Mouse (Mus musculus): ENCODE measurements around the gene Zmynd10. TPM values are rescaled to one million over a fixed set of nuclear protein-coding genes. Genes with fewer than 3 reads are reported as not detected.

Zmynd10 gene
- polyA plus RNA-seq, 1 experiment = 6.7 TPM

GRCm38 (mm10) chr9:107596619-107597569 lies 49.8 kb downstream of the Zmynd10 start:
- no peaks in the 10 kb centered on the region for H3K4me1 ChIP-seq (ENCODE audit: control insufficient read depth, insufficient read depth, low read length)
- no peak overlapping the region for H3K27ac ChIP-seq (ENCODE audit: insufficient read depth, low read length)
- no peak for TF ChIP-seq POLR2A (IDR thresholded peaks at IDR 0.05; ENCODE audit: extremely low read depth, insufficient read depth, low read length)
- no peak for TF ChIP-seq CTCF (IDR thresholded peaks at IDR 0.05; ENCODE audit: extremely low read depth, insufficient read depth, low read length)
- H3K4me3 ChIP-seq (ENCODE audit: insufficient read depth, low read length) = no peak overlapping the region

DNA sequence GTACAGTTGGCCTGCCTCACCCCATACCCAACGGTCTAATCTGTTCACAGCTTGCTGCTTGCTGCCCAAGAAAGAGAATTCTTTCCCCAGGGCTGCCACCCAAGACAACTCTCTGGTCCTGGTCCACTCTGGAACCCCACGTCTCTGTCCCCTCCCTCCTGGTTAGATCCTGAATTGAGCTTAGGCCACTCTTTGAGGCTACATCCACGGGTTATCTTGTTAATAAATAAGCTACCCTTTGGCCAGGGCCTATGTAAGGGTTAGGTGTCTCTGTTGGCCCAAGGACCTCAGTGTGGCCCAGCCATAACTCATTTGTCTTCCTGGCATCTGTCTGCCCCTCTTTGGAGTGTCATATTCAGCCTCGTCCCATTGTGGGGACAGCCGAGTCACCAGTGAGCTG lies 51.3 kb downstream of the Zmynd10 start:
- H3K4me3 ChIP-seq (ENCODE audit: insufficient read depth, low read length) = no peak overlapping the region
- TF ChIP-seq CTCF (IDR thresholded peaks at IDR 0.05; ENCODE audit: extremely low read depth, insufficient read depth, low read length) (no peak), POLR2A (IDR thresholded peaks at IDR 0.05; ENCODE audit: extremely low read depth, insufficient read depth, low read length) (no peak)
- no peaks in the 10 kb centered on the region; the same call in 1 of the 2 replicates for H3K4me1 ChIP-seq (ENCODE audit: control insufficient read depth, insufficient read depth, low read length)
- no peak overlapping the region for H3K27ac ChIP-seq (ENCODE audit: insufficient read depth, low read length)

DNA sequence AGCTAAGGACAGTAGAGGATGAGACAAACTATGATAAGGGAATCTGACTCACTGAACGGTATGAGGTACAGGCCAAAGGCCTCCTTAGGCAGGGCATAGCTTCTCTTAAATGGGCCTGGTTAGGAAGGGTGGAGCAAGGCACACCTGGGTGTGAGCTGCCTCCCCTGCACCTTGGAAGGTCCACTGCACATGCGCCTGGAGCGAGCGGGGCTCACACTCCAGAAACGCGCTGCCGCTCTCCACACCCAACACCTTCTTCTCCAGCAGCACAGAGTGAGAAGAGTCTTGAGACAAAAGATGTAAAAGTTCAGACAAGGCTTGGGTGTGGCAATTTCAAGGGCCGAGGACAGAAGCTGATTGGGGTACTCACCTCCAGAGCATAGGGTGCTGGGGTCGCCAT lies 52.3 kb downstream of the Zmynd10 start:
- Histone ChIP-seq H3K4me3 (ENCODE audit: insufficient read depth, low read length) (no peak overlapping the region), H3K4me1 (ENCODE audit: control insufficient read depth, insufficient read depth, low read length) (no peaks in the 10 kb centered on the region; the same call in 1 of the 2 replicates)
- no peak for TF ChIP-seq POLR2A (IDR thresholded peaks at IDR 0.05; ENCODE audit: extremely low read depth, insufficient read depth, low read length)

GRCm38 (mm10) chr9:107599842-107600241 lies 52.7 kb downstream of the Zmynd10 start:
- no peaks in the 10 kb centered on the region; the same call in 1 of the 2 replicates for H3K4me1 ChIP-seq (ENCODE audit: control insufficient read depth, insufficient read depth, low read length)
- no peak for TF ChIP-seq CTCF (IDR thresholded peaks at IDR 0.05; ENCODE audit: extremely low read depth, insufficient read depth, low read length)
- no peak overlapping the region for H3K4me3 ChIP-seq (ENCODE audit: insufficient read depth, low read length)
- H3K27ac ChIP-seq (ENCODE audit: insufficient read depth, low read length) = no peak overlapping the region

More for the DNA sequence above, 52.3 kb downstream of the Zmynd10 start:
- no peak overlapping the region for H3K27ac ChIP-seq (ENCODE audit: insufficient read depth, low read length)

DNA sequence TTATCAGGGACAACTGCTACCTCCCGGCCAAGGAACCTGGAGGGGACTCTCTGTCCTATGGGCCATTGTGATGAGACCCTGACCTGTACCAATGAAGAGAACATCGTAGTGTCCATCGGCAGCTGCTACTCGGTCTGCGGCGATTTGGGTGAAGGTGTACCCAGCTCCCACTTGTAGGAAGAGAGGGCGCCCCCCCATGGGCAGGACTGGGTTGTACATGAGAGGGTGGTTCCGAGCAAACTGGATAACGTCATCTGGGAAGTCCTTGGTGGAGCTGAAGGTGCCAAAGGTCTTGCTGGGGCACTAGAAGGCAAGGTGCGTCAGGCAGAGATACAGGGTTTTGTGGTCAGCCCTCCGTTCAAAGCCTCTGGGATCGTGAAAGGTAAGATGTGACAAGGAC lies 53.6 kb downstream of the Zmynd10 start:
- Histone ChIP-seq H3K4me3 (ENCODE audit: insufficient read depth, low read length) (no peak overlapping the region), H3K4me1 (ENCODE audit: control insufficient read depth, insufficient read depth, low read length) (no peaks in the 10 kb centered on the region; the same call in 1 of the 2 replicates), H3K27ac (ENCODE audit: insufficient read depth, low read length) (no peak overlapping the region)
- TF ChIP-seq POLR2A (IDR thresholded peaks at IDR 0.05; ENCODE audit: extremely low read depth, insufficient read depth, low read length) (no peak), CTCF (IDR thresholded peaks at IDR 0.05; ENCODE audit: extremely low read depth, insufficient read depth, low read length) (0 out of 2 replicates have a peak, but pooled peaks have one; percentile 14)

Other genes with a start within 250 kb of the Zmynd10 start
- gene Hemk1, start 208.9 kb upstream of the Zmynd10 start, polyA plus RNA-seq (2012; rRNA removed) = 33.0 and 33.7 TPM in 2 replicates
- gene 6430571L13Rik, start 206.7 kb upstream of the Zmynd10 start, polyA plus RNA-seq (2012; rRNA removed) = 5.1 and 5.2 TPM in 2 replicates
- 29.2 and 32.9 TPM in 2 replicates for gene Cacna2d2, start 147.7 kb upstream of the Zmynd10 start, polyA plus RNA-seq (2012; rRNA removed)
- 35.4 and 36.5 TPM in 2 replicates for gene Tmem115, start 13.4 kb upstream of the Zmynd10 start, polyA plus RNA-seq (2012; rRNA removed)
- 29.5 and 31.3 TPM in 2 replicates for gene Cyb561d2, start 5.1 kb upstream of the Zmynd10 start, polyA plus RNA-seq (2012; rRNA removed)
- gene Nprl2, start 5.1 kb upstream of the Zmynd10 start, polyA plus RNA-seq (2012; rRNA removed) = 66.7 and 67.2 TPM in 2 replicates
- gene Rassf1, start 4.3 kb downstream of the Zmynd10 start, polyA plus RNA-seq (2012; rRNA removed) = 24.4 and 24.5 TPM in 2 replicates
- gene Tusc2, start 16.0 kb downstream of the Zmynd10 start, polyA plus RNA-seq (2012; rRNA removed) = 139 and 143 TPM in 2 replicates
- gene Hyal2, start 20.6 kb downstream of the Zmynd10 start, polyA plus RNA-seq (2012; rRNA removed) = 9.7 and 10.3 TPM in 2 replicates
- gene Hyal1, start 29.6 kb downstream of the Zmynd10 start, polyA plus RNA-seq (2012; rRNA removed) = 5.0 and 5.7 TPM in 2 replicates
- gene Naa80, start 31.6 kb downstream of the Zmynd10 start, polyA plus RNA-seq (2012; rRNA removed) = 13.8 and 13.9 TPM in 2 replicates
- gene Hyal3, start 33.5 kb downstream of the Zmynd10 start, polyA plus RNA-seq (2012; rRNA removed) = 0.44 and 0.48 TPM in 2 replicates
- gene Ifrd2, start 40.3 kb downstream of the Zmynd10 start, polyA plus RNA-seq (2012; rRNA removed) = 16.3 and 18.6 TPM in 2 replicates
- gene Sema3b, start 61.9 kb downstream of the Zmynd10 start, polyA plus RNA-seq (2012; rRNA removed) = 2.4 and 4.3 TPM in 2 replicates
- gene Gnai2, start 88.1 kb downstream of the Zmynd10 start, polyA plus RNA-seq (2012; rRNA removed) = 283 and 286 TPM in 2 replicates
- 134 and 156 TPM in 2 replicates for gene Slc38a3, start 122.2 kb downstream of the Zmynd10 start, polyA plus RNA-seq (2012; rRNA removed)
- 0.40 and 0.42 TPM in 2 replicates for gene Gnat1, start 132.4 kb downstream of the Zmynd10 start, polyA plus RNA-seq (2012; rRNA removed)
- 29.1 and 30.1 TPM in 2 replicates for gene Sema3f, start 163.2 kb downstream of the Zmynd10 start, polyA plus RNA-seq (2012; rRNA removed)
- gene Rbm5, start 223.7 kb downstream of the Zmynd10 start, polyA plus RNA-seq (2012; rRNA removed) = 138 and 156 TPM in 2 replicates